Mouse (Mus musculus) stomach, embryonic 14.5 days (tissue): Measurements from ENCODE around the gene Rasgef1b. TPM values are rescaled to one million over a fixed set of nuclear protein-coding genes. Genes with fewer than 3 reads are reported as not detected.
A peak's percentile ranks its signal among the peaks of the same experiment; 100 is the strongest.

Experiments
- ATAC-seq: fragments of 200-750 bp; cut with Nextera tagmentation; 2 replicates; pipeline ENCODE4 v1.8.0; 2017; ENCODE audit warnings: low read depth, moderate TSS enrichment; ENCODE audit not compliant: insufficient number of reproducible peaks, insufficient read depth, low FRiP score
- H3K27ac ChIP-seq: fragments of 300-500 bp; sonication (generic); 2 replicates; pipeline ENCODE4 v1.5.1; 2014; ENCODE audit warnings: mild to moderate bottlenecking, low read length, moderate library complexity, mixed read lengths
- H3K27me3 ChIP-seq: fragments of 300-500 bp; sonication (generic); 2 replicates; pipeline ENCODE4 v1.6.1; 2014; ENCODE audit warnings: low read length, control low read depth, mixed read lengths; ENCODE audit not compliant: control insufficient read depth, insufficient read depth
- H3K36me3 ChIP-seq: fragments of 300-500 bp; sonication (generic); 2 replicates; pipeline ENCODE4 v1.6.1; 2014; ENCODE audit warnings: mild to moderate bottlenecking, control low read depth, low read length, moderate library complexity, mixed read lengths; ENCODE audit not compliant: control insufficient read depth, insufficient read depth
- H3K4me1 ChIP-seq: fragments of 300-500 bp; sonication (generic); 2 replicates; pipeline ENCODE4 v1.6.1; 2014; ENCODE audit warnings: low read length, control low read depth, mixed read lengths; ENCODE audit not compliant: control insufficient read depth, insufficient read depth
- H3K4me2 ChIP-seq: fragments of 300-500 bp; sonication (generic); replicated peaks from 2 replicates; pipeline ENCODE4 v1.6.1; 2014; ENCODE audit warnings: low read depth, low read length, control low read depth
- H3K4me3 ChIP-seq: fragments of 300-500 bp; sonication (generic); 2 replicates; pipeline ENCODE4 v1.5.1; 2014; ENCODE audit warnings: low read depth, low read length, control low read depth
- H3K9ac ChIP-seq: fragments of 300-500 bp; sonication (generic); replicated peaks from 2 replicates; pipeline ENCODE4 v1.6.1; 2014; ENCODE audit warnings: low read depth, mild to moderate bottlenecking, control low read depth, low read length, moderate library complexity, mixed read lengths
- H3K9me3 ChIP-seq: fragments of 300-500 bp; sonication (generic); 2 replicates; pipeline ENCODE4 v1.6.1; 2016; ENCODE audit warnings: low read depth, low read length, control low read depth; ENCODE audit not compliant: control insufficient read depth
- WGBS: fragments of 180-500 bp; shearing (Covaris S2); extraction: QIAGEN DNeasy Blood & Tissue Kit; methylation state at CpG from one replicate; pipeline ENCODE4 v1.1.7; 2014; 5-methylcytosine and 5-hydroxymethylcytosine counted together
- polyA plus RNA-seq: library from polyadenylated mRNA; unstranded; fragments of >200 nt; fragmentation: Nextera tagmentation; extraction: Ambion mirVana; gene quantifications from 2 replicates; pipeline ENCODE4 v1.2.1, GENCODE M21; 2014

Gene Rasgef1b
- polyA plus RNA-seq, 1 experiment from 2014 or later, result 13.9 TPM

DNA sequence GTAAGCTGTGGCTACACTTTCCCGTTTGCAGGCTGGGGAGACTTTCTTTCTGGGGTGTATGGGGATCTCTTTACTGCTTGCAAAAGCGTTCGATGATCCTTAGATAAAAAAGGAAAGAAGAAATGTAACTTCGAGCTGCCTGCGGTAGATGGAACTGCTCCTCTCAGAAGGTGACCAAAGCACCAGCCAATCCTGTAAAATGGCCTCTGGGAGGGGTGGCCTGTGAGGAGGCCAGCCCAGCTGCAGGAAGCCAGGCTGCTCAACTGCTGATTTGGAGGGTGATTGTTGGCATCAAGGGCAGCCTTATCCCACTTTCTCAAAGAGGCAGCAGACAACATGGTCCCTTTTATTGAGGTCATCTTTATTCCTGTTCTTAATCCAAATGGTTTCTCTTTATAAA, 283.6 kb downstream of the Rasgef1b start:
- 80% methylated on average over 5 of the region's 5 CpGs for WGBS
- no peak for ATAC-seq

DNA sequence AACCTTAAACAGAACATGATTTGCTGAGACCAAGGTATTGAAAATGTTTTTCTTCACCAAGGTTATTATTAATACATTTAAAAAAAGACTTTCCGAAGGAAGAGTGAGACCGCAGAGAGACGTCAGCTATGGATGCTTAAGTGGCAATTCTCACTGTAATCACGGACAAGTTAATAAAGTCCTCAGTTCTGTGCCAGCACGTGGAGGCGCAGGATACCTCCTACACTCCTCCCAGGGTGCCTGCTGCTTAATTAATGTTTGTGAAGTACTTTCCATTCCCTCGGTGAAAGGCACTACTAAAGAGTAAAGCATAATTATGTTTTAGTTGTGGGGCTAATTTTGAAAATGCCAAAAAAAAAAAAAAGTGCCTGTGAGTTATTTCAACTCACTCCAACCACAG, 284.1 kb downstream of the Rasgef1b start:
- WGBS, result 72% methylated on average over 7 of the region's 7 CpGs
- H3K4me1 ChIP-seq, result no peaks in the 10 kb centered on the region
- no peaks in the 10 kb centered on the region for H3K36me3 ChIP-seq
- ATAC-seq, result no peak
- no peaks in the 10 kb centered on the region for H3K9me3 ChIP-seq
- no peaks in the 10 kb centered on the region for H3K27me3 ChIP-seq
- H3K4me2 ChIP-seq, result no peak overlapping the region
- no peak overlapping the region for H3K4me3 ChIP-seq
- H3K27ac ChIP-seq, result no peak overlapping the region
- no peak overlapping the region for H3K9ac ChIP-seq

More for the DNA sequence above, 283.6 kb downstream of the Rasgef1b start:
- Histone ChIP-seq H3K4me3 (no peak overlapping the region), H3K27me3 (no peaks in the 10 kb centered on the region), H3K9me3 (no peaks in the 10 kb centered on the region), H3K36me3 (no peaks in the 10 kb centered on the region), H3K4me2 (no peak overlapping the region), H3K27ac (no peak overlapping the region), H3K9ac (no peak overlapping the region), H3K4me1 (no peaks in the 10 kb centered on the region)

DNA sequence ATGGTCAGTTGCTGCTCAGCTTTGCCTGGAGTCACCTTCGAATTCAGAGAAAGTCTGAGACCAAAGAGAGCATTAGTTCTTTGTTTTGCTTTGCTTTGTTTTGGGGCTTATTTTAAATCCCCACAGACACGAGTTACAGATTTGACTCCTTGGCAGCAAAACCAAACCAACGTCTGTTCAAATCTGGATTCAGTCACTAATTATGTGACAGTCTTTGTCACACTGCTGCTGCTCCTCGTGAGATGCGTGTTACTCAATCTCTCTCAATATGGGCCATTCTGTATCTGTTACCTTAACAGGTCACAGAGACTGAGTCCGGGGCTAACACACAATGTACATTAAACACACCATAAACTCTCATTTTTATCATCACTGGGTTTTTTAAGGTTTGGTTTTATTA, 288.8 kb downstream of the Rasgef1b start:
- no peaks in the 10 kb centered on the region for H3K9me3 ChIP-seq
- no peak overlapping the region for H3K4me2 ChIP-seq
- H3K4me1 ChIP-seq, result no peaks in the 10 kb centered on the region
- no peaks in the 10 kb centered on the region for H3K27me3 ChIP-seq
- no peak overlapping the region for H3K9ac ChIP-seq
- no peak overlapping the region for H3K4me3 ChIP-seq
- H3K36me3 ChIP-seq, result no peaks in the 10 kb centered on the region
- 68% methylated on average over 6 of the region's 6 CpGs for whole genome bisulfite sequencing
- H3K27ac ChIP-seq, result no peak overlapping the region
- ATAC-seq, result no peak

DNA sequence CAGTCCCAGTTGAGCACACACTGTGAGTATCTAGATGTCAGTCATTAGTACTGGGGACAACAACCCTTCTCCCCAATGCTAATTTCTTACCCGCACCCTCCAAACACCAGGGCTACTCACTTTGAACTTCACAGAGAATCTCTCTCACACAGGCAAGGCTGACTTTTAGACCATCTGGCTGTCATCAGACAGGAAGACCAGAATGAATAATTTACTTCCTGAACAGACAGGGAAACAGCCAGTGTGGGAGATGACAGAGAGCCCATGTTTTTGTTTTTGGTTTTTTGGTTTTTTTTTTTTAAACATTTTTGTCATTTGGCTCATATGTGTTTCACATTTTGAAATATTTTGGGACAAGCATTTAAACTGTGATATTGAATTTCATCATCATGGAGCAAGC, 290.3 kb downstream of the Rasgef1b start:
- Histone ChIP-seq H3K27ac (no peak overlapping the region), H3K9me3 (no peaks in the 10 kb centered on the region), H3K4me1 (no peaks in the 10 kb centered on the region), H3K27me3 (no peaks in the 10 kb centered on the region), H3K4me2 (no peak overlapping the region), H3K36me3 (no peaks in the 10 kb centered on the region), H3K4me3 (no peak overlapping the region), H3K9ac (no peak overlapping the region)
- ATAC-seq, result no peak
- WGBS, result 44% methylated on average over 1 of the region's 1 CpGs

DNA sequence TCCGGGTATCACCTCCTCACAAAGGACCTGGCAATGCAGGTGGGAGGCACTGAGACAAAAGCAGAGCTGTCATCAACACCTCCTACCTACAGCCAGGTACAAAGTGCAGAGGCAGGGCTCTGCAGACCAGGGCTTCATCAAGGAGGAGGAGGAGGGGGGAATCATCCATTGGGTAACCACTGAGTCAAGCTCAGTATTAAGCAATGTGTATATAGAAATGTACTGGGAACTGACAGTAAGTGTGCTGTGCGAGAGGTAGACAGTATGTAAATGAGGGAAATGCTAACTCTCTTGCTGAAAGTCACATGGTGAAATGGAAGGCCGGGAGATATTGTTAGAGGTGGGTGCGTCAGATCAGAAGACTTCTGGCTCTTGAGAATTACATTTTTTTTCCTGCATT, 294.6 kb downstream of the Rasgef1b start:
- no peak overlapping the region for H3K27ac ChIP-seq
- H3K9ac ChIP-seq, result no peak overlapping the region
- no peak overlapping the region for H3K4me2 ChIP-seq
- H3K9me3 ChIP-seq, result no peaks in the 10 kb centered on the region
- H3K4me1 ChIP-seq, result no peaks in the 10 kb centered on the region
- WGBS, result 85% methylated on average over 4 of the region's 4 CpGs
- ATAC-seq, result no peak
- no peak overlapping the region for H3K4me3 ChIP-seq
- no peaks in the 10 kb centered on the region for H3K27me3 ChIP-seq
- no peaks in the 10 kb centered on the region for H3K36me3 ChIP-seq

DNA sequence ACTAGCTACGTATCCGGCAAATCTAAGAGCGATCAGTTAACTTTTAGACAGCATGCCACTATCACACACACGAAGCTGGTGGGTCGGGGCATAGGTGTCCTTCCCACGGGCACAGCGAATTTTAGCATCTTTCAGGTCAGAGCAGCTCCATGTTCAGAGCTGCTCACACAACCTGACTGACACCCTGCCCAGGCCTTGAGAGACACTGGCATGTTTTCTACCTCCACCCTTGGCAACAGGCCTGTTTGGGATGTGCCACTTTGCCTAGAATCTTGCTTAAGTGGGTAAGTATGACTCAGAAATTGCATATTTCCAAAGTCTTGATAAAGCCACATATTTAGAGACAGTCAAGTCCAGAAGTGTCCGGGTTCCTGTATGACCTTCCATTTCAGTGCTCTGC, 296.4 kb downstream of the Rasgef1b start:
- 88% methylated on average over 8 of the region's 8 CpGs for WGBS
- H3K4me2 ChIP-seq, result no peak overlapping the region

DNA sequence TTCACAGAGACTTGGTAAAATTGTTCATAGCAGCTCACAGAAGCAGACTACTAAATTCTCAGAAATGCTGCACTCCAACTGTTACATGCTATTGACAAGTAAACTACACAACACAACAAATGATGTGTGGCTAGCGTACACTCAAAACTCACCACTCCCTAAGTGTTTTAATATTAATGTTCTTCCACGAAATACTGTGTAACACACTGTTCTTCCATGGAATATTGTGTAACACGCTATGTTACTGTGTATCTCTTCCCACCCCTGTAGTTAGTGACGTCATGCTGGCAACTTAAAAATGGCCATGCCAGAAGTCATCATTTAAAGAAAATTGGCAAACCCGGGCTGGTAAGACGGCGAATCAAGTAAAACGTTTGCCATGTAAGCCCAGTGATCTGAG, 299.6 kb downstream of the Rasgef1b start:
- WGBS, result 83% methylated on average over 8 of the region's 8 CpGs
- Histone ChIP-seq H3K27me3 (no peaks in the 10 kb centered on the region), H3K27ac (no peak overlapping the region), H3K9me3 (no peaks in the 10 kb centered on the region), H3K9ac (no peak overlapping the region), H3K36me3 (no peaks in the 10 kb centered on the region), H3K4me1 (no peaks in the 10 kb centered on the region; the same call in 1 of the 2 replicates), H3K4me3 (no peak overlapping the region), H3K4me2 (no peak overlapping the region)
- ATAC-seq, result no peak

More for the DNA sequence above, 296.4 kb downstream of the Rasgef1b start:
- no peak overlapping the region for H3K4me3 ChIP-seq
- no peak overlapping the region for H3K9ac ChIP-seq
- no peaks in the 10 kb centered on the region for H3K9me3 ChIP-seq
- no peaks in the 10 kb centered on the region for H3K36me3 ChIP-seq
- H3K4me1 ChIP-seq, result no peaks in the 10 kb centered on the region; the same call in 1 of the 2 replicates
- no peak for ATAC-seq
- no peaks in the 10 kb centered on the region for H3K27me3 ChIP-seq
- H3K27ac ChIP-seq, result no peak overlapping the region

DNA sequence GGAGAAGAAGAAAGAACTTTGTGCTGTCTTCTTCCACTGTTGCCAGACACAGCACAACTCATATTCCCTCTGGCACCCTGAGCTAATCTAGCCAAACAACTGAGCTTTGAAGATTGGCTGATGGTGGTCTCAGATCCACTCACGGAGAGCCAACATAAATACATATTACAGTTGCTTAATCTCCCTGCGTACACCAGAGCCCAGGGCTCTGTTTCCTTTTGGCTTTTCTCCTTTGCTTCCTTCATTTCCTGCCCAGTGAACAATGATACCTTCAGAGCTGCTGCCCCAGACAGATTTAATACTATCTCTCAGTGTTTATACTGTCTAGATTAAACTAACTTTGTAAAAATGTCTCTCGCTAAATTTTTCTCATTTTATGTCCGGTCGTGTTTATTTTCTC, 300.2 kb downstream of the Rasgef1b start:
- Histone ChIP-seq H3K4me3 (no peak overlapping the region), H3K36me3 (no peaks in the 10 kb centered on the region), H3K9me3 (no peaks in the 10 kb centered on the region), H3K4me1 (no peaks in the 10 kb centered on the region; the same call in 1 of the 2 replicates), H3K9ac (no peak overlapping the region), H3K27ac (peak overlapping the region; percentile 10; the same call in 1 of the 2 replicates), H3K27me3 (no peaks in the 10 kb centered on the region), H3K4me2 (no peak overlapping the region)
- ATAC-seq, result no peak
- WGBS, result 18% methylated on average over 5 of the region's 5 CpGs

DNA sequence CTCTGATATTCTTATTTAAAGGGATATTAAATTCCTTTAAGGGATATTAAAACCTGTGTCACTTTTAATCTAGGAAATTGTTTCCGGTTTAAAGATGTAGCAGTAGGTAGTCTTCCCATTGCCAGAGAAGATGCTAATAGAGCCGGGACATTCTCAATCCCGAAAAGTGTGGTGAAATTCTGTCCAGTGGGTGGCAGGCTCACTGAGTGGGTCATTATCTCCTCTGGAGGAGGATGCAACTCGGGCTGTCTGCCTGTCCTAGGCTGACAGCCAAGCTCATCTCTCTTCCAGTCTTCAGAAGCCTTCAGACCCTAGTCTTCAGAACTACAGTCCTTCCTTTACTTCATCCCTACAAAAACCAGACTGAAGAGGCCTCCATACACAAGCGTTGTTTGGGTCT, 305.6 kb downstream of the Rasgef1b start:
- ATAC-seq, result no peak
- 79% methylated on average over 5 of the region's 5 CpGs for WGBS
- H3K27me3 ChIP-seq, result no peaks in the 10 kb centered on the region

More for the DNA sequence above, 305.6 kb downstream of the Rasgef1b start:
- Histone ChIP-seq H3K27ac (no peak overlapping the region), H3K9ac (no peak overlapping the region), H3K9me3 (no peaks in the 10 kb centered on the region), H3K36me3 (no peaks in the 10 kb centered on the region), H3K4me2 (no peak overlapping the region), H3K4me1 (no peaks in the 10 kb centered on the region), H3K4me3 (no peak overlapping the region)
